Mouse (Mus musculus) embryo, embryonic 10 days (tissue): Measurements from ENCODE around the gene Prr29.
A peak's percentile ranks its signal among the peaks of the same experiment; 100 is the strongest.
"Not testable (repeated sequence)": the region's sequence is repeated elsewhere in the genome, so short reads cannot be mapped to it uniquely, and the experiment has no call there.

Source experiments
- DNase-seq: peaks from one replicate; pipeline ENCODE4 v3.0.0-alpha.2; 2015; ENCODE audit warnings: low spot score

The Prr29 gene

DNA sequence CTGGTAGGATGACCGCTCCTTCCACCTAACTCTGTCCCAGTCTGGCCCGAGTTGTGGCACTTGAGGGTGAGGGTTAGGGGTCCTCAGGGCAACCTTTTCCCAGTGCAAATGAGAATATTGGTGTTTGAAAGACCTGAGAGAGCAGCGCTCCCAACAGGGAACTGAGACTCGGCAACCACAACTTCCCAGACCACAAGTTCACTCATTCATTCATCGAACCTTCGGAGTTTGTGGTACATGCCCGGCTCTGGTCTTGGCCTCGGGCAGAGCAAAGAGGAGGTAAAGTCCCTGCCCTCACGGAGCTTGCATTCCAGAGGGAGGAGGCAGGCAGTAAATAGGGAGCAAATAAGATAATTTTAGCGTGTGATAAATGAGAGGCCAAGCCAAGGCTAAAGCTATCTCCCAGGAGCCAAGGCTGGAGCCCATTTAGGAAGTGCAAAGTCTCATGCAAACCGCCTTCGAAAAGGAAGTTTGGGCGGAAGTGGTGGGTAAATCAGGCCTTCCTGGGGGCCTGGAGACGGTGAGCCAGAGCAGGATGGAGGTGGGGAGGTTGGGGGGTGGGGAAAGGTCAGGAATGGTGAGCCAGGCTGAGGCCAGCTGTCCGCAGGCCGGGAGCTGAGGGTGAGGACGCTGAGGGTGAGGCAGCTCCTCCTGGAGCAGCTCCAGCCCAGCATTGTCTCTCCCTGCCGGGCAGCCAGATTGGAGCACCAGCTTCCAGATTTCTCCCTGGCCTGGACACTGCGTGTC lies 9.7 kb upstream of the Prr29 start:
- no peak for DNase-seq

DNA sequence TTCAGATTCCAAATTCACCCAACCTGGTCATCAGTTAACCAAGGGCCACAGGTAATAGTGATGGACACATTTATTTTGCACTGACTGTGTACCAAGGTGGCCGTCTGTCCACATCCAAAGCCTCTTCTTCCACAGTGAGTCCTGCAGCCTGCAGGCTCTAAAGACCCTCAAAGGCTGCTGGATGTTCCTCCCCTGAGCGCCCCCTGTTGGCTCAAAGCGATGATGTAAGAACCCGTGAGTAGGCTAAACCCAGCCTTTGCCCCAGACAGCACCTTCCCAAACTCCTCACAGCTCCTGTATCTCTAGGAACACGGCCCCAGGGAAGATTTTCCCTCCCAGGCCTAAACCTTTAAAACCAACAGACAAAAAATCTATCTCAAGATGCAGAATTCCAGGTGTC lies 5.9 kb upstream of the Prr29 start:
- peak; percentile 60 for DNase-seq

GRCm38 (mm10) chr11:106364712-106365111 lies 560 bp upstream of the Prr29 start:
- DNase-seq, result peak; percentile 14

- peak; percentile 81 for DNase-seq
These were observed 1.0 kb downstream of the Prr29 start for GRCm38 (mm10) chr11:106366316-106366715.

- DNase-seq, result no peak
These were observed 8.7 kb downstream of the Prr29 start for GRCm38 (mm10) chr11:106373998-106374397.

DNA sequence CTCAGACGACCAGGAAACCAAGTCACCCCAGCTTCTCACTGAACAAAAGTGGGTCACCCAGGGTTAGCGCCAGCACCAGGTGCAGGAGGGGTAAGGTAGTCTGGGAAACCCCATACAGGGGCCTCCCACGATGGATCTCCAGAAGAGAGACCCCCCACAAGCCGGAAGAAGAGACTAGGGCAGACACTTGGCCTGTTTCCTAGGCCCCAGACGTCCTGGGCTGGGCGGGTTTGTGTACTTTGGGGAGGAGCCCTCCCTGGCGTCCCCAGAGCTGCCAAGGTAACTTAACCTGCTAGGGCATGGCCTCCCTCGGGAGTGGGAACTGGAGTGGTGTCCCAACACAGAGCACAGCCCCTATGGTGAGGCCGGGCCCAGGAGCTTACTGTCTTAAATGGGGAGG lies 9.3 kb downstream of the Prr29 start:
- DNase-seq, result no peak

DNA sequence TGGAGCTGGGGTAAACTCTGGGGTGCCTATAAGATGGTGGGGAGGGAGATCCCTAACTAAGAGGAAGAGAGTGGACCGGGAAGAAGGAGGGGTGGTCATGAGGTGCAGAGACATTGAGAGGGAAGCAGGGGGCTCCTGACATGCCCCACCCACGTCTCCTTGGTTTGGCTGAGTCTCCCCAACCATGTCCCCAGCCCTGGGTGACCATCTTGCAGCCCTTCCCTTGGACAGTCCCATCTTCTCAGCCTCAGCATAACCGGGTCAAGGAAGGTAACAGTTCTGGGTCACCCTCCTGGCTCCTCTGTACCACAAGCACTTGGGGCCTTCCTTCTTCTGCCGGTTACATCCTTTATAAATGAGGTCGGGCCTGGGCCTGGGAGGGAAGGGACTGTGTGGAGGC lies 9.7 kb downstream of the Prr29 start:
- no peak for DNase-seq

DNA sequence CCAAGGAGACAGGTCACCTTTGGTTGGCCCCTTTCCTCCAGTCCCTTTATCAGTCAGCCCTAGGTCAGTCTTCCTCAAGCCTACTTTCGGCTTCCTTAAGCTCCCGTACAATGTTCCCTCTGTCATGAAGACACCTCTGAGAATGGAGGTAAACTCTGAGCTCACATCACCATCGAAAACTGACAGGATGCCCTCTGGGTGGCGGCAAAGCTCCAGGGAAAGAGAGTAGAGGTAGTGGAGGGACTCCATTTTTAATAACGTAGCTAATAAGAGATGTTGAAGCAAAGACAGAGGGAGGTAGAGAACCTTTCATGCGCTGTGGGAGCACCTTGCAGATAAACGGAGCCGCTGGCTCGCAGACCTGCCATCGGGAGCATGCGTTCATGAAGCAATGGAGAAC lies 15.7 kb downstream of the Prr29 start:
- DNase-seq, result no peak

DNA sequence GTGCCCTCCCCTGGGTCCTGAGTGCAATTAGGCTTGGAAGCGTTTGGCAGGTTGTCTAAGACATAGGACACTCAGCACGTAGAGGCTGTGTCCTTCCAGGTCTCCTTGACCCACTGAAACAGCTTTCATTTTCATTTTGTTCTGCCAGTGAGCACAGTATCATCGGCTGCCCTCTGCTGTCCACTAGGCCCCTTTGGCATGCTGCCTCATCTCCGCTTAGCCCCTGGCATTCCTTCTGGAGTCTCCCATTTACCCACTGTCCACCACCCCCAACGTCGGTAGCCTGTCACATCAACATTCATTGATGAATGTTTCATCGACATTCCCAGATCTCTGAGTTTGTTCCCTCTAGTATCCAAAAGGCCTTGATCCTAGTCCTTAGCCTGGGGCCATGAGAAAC lies 16.6 kb downstream of the Prr29 start:
- DNase-seq, result no peak

DNA sequence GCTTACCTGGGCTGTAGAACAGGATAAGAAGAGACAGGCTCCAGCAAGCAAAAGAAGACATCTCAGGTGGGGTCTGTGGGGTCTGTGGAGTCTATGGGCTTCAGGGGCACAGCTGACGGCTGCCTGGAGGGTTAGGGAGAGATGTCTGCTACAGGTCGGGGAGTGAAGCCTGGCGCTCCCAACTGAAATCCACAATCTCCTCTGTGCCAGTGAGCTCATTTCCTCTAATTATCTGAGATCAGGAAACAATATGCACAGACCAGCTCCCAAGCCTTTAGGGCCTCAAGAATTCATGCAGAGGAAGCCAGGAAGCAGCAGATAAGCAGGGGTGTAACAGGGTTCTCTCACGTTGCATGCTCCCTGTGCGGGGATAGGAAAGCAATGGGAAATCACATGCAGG lies 17.2 kb downstream of the Prr29 start:
- no peak for DNase-seq

DNA sequence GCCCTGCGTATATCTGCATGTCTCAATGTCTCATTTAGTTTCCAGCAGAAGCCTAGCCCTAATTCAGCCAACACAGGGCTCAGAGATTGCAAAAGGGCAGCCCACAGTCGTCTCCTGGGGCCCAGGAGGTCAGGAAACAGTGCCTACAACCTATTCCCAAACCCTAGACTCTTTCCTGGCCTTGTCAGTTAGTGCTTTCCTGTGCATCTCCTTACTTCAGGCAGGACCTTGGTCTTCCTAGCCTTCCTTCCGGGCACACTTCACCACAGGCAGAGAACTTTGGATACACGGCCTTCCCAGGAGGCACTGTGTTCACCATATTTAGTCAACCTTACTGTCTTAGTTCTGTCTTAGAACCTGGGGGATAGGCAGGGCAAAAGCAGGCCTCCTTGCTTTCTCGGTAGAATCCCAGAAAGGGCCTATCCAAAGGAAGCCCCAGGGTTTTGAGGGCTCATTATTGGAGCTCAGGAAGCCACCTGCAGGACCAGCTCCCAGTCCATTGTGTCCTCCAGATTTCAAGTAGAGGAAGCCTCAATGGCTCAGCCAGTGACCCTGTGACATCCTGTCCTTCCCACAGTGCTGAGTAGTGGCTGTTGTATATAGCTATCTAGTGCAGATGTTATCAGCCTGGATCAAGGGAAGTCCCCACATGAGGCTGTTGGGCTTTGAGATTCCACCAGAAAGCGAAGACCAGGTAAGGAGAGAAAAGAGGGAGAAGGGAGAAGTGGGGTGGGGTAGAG lies 17.9 kb downstream of the Prr29 start:
- no peak for DNase-seq

- no peak for DNase-seq
These were observed 21.1 kb downstream of the Prr29 start for GRCm38 (mm10) chr11:106386409-106386808.

DNA sequence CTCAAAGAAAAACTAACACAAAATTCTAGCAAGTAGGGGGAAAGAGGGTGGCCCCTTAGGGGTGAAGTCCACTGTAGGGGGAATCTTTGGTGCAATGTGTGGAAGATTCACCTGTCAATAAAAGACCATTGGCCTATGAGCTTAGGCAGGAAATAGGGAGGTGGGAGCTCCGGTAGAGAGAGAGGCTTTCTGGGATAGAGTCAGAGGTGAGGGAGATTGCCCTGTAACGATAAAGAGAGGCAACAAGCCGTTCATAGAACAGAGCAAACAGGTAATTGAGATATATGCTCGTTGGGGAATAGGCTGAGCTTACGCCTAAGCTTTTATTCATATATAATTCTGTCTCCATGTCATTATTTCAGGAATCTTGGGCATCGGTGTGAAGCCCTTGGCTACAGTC lies 21.7 kb downstream of the Prr29 start:
- no peak for DNase-seq

DNA sequence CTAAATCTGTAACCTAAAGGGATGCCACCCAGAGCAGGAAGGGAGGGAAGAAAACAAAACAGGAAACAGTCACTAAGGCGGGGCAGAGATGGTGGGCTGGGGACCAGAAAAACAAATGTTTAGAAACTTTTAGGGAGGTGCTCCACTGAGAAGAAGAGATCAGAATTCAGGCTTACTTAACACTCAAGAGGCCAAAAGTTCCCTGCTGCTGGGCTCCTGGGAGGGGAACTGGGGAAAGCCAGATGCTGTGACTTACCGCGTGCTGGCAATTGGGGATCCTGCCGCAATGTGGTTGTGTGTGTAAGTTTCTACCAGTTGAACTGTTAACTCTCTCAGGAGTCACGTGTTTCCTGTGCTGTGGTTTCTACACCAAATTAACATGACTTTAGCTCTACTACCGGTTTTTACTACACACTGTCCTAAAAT lies 22.5 kb downstream of the Prr29 start, which contains the start of gene Icam2:
TSS of gene Icam2 (minus strand) at position 285 of the 426 bp plus-strand sequence.
- DNase-seq, result no peak

GRCm38 (mm10) chr11:106389611-106390010 lies 24.3 kb downstream of the Prr29 start:
- no peak for DNase-seq

- DNase-seq, result no peak
These were observed 25.5 kb downstream of the Prr29 start for GRCm38 (mm10) chr11:106390757-106391156.

GRCm38 (mm10) chr11:106391546-106392188 lies 26.4 kb downstream of the Prr29 start:
- DNase-seq, result peak; percentile 91

DNA sequence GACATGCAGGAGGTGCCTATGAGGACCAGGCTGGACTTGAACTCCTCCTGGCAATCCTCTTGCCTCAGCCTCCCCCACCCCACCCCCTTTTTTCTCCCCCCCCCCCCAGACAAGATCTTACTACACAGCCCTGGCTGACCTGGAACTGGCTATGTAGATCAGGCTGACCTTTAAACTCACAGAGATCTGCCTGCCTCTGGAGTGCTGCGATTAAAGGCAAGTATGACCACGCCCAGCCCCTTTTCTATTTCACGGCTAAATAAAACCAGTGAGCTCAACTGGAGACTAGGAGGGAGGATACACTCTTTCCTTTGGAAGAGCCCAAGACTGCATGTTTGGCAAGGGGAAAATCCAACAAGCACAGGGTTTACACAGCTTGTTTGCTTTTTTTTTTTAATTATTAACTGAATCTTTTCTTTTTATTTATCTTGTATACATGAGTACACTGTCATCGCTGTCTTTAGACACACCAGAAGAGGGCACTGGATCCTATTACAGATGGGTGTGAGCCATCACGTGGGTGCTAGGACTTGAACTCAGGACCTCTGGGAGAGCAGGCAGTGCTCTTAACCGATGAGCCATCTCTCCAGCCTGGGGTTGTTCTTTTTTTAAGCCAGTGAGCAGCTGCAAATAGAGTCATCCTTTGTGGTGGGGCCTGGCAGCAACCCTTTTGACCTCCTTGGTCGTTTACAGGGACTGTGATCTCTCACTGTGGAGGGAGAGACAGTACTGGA lies 27.5 kb downstream of the Prr29 start:
- no peak for DNase-seq

DNA sequence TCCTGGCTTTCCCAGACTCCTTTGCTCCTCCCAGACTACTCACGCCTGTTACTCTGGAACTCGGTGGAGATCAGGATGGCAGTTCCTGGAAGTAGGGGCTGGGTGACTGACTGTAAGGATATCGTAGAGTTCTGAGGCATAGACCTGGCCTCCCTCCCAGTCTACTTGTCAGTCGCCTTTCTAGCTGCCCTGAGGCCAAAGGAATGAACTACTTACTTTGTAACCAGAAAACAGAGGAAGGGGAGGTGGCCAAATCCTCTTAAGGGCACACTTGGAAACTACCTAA lies 28.0 kb downstream of the Prr29 start:
- DNase-seq, result no peak

DNA sequence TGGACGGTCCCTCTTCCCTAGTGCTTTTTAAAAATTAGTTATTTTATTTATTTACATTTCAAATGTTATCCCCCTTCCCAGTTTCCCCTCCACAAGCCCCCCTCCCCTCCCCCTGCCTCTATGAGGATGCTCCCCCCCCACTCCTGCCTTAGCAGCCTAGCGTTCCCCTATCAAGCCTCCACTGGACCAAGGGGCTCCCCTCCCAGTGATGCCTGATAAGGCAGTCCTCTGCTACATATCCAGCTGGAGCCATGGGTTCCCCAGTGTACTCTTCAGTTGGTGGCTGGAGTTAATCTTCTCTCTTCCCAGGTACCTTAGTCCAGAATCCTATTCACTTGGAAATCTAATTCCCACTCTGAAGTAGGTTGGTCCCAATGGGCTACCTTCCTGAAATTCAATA lies 28.8 kb downstream of the Prr29 start:
- DNase-seq, result not testable (repeated sequence)

DNA sequence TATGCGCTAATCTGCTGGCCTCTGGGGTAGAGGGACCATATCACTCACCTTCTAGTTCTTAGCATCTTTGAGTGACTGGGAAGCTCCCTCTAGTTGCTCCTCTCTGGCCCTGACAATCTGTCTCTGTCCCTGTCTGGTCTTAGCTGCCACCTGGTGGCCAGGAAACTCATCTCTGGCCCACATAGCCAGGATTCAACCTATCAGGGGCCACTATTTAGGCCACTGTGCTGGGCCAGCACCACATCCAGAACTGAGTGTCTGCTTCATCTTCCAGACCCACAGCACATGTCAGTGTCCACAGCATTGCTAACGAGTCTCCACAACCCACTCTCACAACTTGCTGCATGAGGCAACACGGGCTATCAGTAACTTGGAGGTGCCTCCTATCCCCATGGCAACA lies 32.4 kb downstream of the Prr29 start:
- DNase-seq, result peak; percentile 34

DNA sequence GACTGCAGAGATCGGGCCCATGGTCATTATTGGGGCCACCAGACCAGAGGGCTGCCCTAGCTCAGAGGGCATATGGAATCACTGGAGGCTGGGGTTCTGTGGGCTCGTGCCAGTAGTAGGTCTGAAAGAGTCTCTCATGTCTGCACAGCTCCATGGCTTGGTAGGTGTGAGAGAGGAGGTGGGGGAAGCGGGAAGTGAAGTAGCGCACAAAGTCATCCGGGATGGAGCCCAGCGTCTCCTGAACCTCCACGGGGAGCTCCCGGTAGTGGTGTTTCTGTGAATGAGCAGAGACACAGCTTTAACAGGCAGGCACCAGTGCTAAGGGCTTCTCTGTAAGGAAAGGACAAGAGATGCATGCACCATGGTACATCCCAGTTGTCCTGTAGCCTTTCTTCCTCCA lies 33.2 kb downstream of the Prr29 start:
- DNase-seq, result no peak

GRCm38 (mm10) chr11:106410011-106410410 lies 44.7 kb downstream of the Prr29 start:
- no peak for DNase-seq
